Mouse (Mus musculus): ENCODE measurements around the gene Pigg. TPM values are rescaled to one million over a fixed set of nuclear protein-coding genes. Genes with fewer than 3 reads are reported as not detected.

The Pigg gene
- polyA plus RNA-seq, 1 experiment from 2014 or later, result 2.3 TPM

- Histone ChIP-seq H3K9me3 (ENCODE audit: control insufficient read depth, low read length) (no peaks in the 10 kb centered on the region), H3K27me3 (ENCODE audit: control insufficient read depth, insufficient read depth, low read length) (no peaks in the 10 kb centered on the region), H3K36me3 (replicated peaks; ENCODE audit: control insufficient read depth, insufficient read depth) (no peaks in the 10 kb centered on the region), H3K27ac (no peak within 1 kb of the TSS), H3K4me2 (replicated peaks) (no peak within 1 kb of the TSS), H3K4me1 (replicated peaks; ENCODE audit: control insufficient read depth, insufficient read depth, low read length) (no peaks in the 10 kb centered on the region), H3K4me3 (replicated peaks; ENCODE audit: low read length) (no peak within 1 kb of the TSS), H3K9ac (no peak within 1 kb of the TSS)
- 82% methylated on average over 7 of the region's 7 CpGs for WGBS
- ATAC-seq (ENCODE audit: low FRiP score), result no peak
- DNase-seq (ENCODE audit: low spot score), result no peak
Observed at GRCm38 (mm10) chr5:108388201-108388600, 75.8 kb downstream of the Pigg start, which contains the start of gene Pde6b. Gene Pde6b, plus strand, starts transcription at chr5:108388391.

- H3K36me3 ChIP-seq (replicated peaks; ENCODE audit: control insufficient read depth, insufficient read depth), result no peaks in the 10 kb centered on the region
- no peaks in the 10 kb centered on the region for H3K9me3 ChIP-seq (ENCODE audit: control insufficient read depth, low read length)
- H3K4me1 ChIP-seq (replicated peaks; ENCODE audit: control insufficient read depth, insufficient read depth, low read length), result no peaks in the 10 kb centered on the region
- 77% methylated on average over 3 of the region's 3 CpGs for WGBS
- no peak overlapping the region for H3K9ac ChIP-seq
- H3K27ac ChIP-seq, result no peak overlapping the region
- no peak for ATAC-seq (ENCODE audit: low FRiP score)
- DNase-seq (ENCODE audit: low spot score), result no peak
- no peak overlapping the region for H3K4me2 ChIP-seq (replicated peaks)
- no peak overlapping the region for H3K4me3 ChIP-seq (replicated peaks; ENCODE audit: low read length)
- H3K27me3 ChIP-seq (ENCODE audit: control insufficient read depth, insufficient read depth, low read length), result no peaks in the 10 kb centered on the region
Observed at GRCm38 (mm10) chr5:108389744-108390143, 77.3 kb downstream of the Pigg start.

Other genes starting within 250 kb of the Pigg start
- 91.9 and 92.1 TPM in 2 replicates for gene Mtf2, start 246.9 kb upstream of the Pigg start, polyA plus RNA-seq (2014; fragmentation: Nextera tagmentation; extraction: Ambion mirVana)
- 24.8 and 25.4 TPM in 2 replicates for gene Tmed5, start 180.0 kb upstream of the Pigg start, polyA plus RNA-seq (2014; fragmentation: Nextera tagmentation; extraction: Ambion mirVana)
- 1.9 and 2.4 TPM in 2 replicates for gene Ccdc18, start 179.7 kb upstream of the Pigg start, polyA plus RNA-seq (2014; fragmentation: Nextera tagmentation; extraction: Ambion mirVana)
- gene Dr1, start 43.7 kb upstream of the Pigg start, polyA plus RNA-seq (2014; fragmentation: Nextera tagmentation; extraction: Ambion mirVana), result 45.7 and 52.3 TPM in 2 replicates
- 4.3 and 6.1 TPM in 2 replicates for gene Gm42517, start 55.3 kb downstream of the Pigg start, polyA plus RNA-seq (2014; fragmentation: Nextera tagmentation; extraction: Ambion mirVana)
- gene Pde6b, start 75.8 kb downstream of the Pigg start, polyA plus RNA-seq (2014; fragmentation: Nextera tagmentation; extraction: Ambion mirVana), result 0.28 TPM in 1 of 2 replicates, not detected in the other
- 425 and 497 TPM in 2 replicates for gene Atp5k, start 121.8 kb downstream of the Pigg start, polyA plus RNA-seq (2014; fragmentation: Nextera tagmentation; extraction: Ambion mirVana)
- gene Mfsd7a, start 136.3 kb downstream of the Pigg start, polyA plus RNA-seq (2014; fragmentation: Nextera tagmentation; extraction: Ambion mirVana), result 0.08 TPM in 1 of 2 replicates, not detected in the other
- 31.2 and 33.4 TPM in 2 replicates for gene Pcgf3, start 148.6 kb downstream of the Pigg start, polyA plus RNA-seq (2014; fragmentation: Nextera tagmentation; extraction: Ambion mirVana)
- 169 and 208 TPM in 2 replicates for gene Cplx1, start 237.4 kb downstream of the Pigg start, polyA plus RNA-seq (2014; fragmentation: Nextera tagmentation; extraction: Ambion mirVana)